Mouse (Mus musculus) kidney, postnatal 4 days (tissue): ENCODE measurements at regions not wholly inside any gene's neighbourhood (a gene's known extent, or its start where the extent isn't known, plus 50 kb on each side); places are given as distances from the start of the nearest gene placed in this dataset.

Experiments
- DNase-seq, 2 experiments: peaks; one replicate each; pipeline ENCODE4 v3.0.0; 2021; ENCODE audit warnings: mixed read lengths in 2 of 2

- DNase-seq: no peak
Measured at GRCm38 (mm10) chr11:64663166-64663565, 226.7 kb upstream of the F930015N05Rik start.

GRCm38 (mm10) chr11:64667010-64667409, 230.6 kb upstream of the F930015N05Rik start:
- DNase-seq: no peak

DNA sequence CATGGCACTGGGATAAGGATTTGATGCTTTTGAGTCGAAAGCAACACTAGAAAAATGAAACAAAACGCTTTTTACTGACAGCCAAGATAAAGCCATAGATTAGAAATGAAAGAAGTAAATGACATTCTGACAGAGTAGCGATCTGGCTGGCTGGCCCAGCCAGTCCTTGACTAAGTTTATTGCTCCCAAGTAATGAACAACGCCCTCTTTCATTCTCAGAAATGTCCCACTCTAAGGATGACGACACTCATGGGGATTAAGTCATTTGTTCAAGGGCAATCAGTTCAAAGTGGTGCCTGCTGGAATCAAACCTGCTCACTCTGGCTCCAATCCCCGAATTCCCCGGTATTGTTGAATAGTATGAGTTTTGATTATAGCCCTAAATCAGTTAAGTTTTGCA, 231.1 kb upstream of the F930015N05Rik start:
- no peak for DNase-seq

DNA sequence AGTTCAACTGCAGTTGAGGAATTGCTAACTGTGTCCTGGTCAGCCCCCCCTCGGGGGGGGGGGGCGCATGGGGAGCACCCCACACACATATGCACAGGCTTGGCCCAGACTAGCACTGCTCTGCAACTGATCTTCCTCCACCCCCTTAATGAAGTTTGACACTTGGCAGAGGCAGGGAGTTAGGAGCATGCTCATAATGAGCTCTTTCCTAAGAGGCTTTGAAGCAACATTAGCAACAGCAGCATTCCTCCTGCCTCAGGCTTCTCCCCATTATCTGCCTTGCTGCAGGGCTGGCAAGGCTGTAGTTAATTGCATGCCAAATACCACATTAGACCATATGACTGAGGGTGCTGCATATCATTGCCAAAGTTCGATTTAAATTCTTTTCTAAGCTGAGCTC, 235.4 kb upstream of the F930015N05Rik start:
- no peak for DNase-seq

DNA sequence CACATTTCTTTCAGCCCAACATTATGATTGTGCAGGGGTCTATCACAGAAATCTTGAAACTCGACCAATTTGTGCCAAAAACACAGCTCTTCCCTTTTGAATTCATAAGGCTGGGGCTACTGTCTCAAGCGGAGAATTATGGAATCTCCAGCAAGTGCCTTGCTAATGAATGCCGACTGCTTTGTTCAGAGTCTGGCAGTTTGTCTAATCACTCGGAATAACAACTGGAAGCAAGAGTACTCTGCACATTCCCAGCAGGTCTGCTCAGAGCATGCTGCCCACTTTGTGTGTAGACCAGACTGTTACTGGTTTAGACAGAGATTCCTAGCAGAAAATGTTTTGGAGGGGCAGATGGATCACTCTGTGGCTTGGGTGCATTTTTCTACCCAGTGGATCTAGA, 237.1 kb upstream of the F930015N05Rik start:
- no peak for DNase-seq

DNA sequence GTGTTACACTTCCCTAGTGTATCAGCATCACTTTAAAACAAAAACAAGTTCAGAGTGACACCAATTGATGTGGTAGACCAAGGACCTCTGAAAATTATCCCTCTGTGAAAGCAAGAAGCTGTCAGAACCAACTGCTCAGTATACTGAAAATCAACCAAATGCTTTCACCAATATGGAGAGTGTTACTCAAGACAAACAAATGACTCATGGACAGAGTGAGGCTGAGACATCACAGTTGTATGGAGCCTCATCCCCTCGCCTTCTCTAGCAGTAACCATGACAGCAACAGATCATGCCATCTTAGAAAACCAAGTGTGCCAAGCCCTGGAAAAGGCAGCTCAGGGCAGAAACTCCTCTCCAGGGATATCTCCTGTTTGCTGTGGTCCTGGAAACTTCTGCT, 267.3 kb upstream of the F930015N05Rik start:
- no peak for DNase-seq

DNA sequence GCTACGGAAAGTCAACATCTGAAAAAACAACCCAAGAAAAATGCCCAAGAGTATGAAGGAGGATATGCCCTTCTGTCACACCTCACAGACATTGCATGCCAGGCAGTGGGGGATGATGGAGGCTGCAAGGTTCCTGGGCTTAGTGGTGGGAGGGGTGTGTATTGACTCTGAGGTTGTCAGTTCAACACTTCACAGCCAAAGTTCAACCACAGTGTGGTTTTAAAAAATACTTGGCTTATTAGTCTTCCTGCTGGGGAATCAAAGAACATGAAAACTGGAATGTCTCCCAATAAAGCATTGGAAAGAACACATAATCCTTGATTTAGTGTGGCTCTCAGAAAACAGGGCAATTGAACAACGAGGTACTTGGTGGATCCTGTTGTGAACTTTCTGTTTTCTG, 267.0 kb upstream of the Elac2 start:
- peak in 1 of 2 experiments; percentile 25 for DNase-seq

DNA sequence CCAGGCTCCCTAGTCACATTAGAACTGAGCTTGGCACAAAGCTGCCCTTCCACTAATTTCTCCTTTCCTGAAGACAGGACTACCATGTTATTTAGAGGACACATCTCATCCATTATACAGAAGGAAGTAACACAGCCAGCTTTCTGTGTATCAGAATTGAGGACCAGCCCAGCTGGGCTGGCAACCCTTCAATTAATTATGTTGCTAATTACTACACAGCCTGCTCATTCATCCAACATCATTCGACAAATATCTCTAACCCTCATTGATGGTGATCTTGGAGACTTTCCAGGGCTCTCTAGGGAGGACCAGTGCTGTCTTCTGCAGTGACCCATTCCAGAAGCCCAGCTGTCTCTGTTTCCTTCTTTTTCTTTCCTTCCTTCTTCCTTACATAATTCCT, 263.7 kb upstream of the Elac2 start:
- no peak for DNase-seq

DNA sequence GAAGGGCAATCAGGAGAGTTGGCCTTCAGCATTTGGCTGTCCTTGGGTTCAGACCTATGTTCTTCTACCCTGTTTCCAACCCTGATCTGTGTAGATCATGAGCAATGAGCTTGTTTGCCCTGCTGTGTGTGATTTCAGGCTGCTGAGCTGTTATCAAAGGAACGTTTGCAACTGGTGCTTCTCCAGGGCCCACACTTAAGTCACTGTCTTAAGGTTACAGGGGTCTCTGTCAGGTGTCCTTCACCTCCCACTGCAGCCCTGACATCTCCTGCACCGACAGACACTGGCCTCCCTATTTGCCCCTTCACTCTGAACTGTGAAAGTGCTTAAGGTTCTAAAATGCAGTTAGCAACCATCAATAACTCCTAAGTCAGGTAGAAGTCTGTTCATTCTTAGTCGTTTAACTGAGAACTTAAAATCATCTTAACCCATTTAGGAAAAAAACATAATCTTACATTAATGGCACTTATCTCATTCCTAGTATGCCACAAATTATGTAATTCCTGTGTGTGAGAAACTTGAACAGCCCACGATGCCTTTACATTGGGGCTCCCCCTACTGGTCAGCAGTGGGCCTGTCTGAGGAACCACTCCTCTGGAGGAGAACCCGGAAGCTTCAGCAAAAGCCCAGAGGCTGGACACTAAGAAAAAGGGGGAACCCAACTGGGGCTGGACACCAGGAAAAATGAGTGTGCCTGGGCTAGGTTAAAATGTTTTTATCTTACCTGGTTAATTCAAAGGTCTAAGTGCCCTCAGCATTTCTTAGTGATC, 260.3 kb upstream of the Elac2 start:
- DNase-seq: peak; percentile 90 to 91

- no peak for DNase-seq
Measured at GRCm38 (mm10) chr11:64726249-64726648, 252.6 kb upstream of the Elac2 start.

- no peak for DNase-seq
Measured at GRCm38 (mm10) chr11:64727841-64728421, 250.9 kb upstream of the Elac2 start.

- no peak for DNase-seq
Measured at GRCm38 (mm10) chr11:64738948-64739347, 239.9 kb upstream of the Elac2 start.

DNA sequence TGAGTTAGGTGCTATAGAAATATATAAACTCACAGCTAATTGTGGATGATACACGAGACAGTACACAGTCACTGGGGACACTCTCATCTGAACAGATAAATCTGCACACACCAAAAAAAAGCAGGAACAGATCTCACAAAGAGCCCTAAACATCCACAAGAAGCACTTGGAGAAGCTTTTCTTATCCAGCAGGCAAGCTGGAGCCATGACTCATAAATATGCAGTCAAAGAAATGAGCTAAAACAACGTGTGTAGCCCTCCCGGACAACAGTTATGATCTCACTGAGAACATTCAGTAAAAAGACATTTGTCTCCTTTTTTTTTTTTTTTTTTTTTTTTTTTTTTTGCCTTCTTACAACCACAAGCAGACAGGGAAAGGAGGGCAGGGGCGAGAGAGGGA, 235.1 kb upstream of the Elac2 start:
- DNase-seq: no peak

DNA sequence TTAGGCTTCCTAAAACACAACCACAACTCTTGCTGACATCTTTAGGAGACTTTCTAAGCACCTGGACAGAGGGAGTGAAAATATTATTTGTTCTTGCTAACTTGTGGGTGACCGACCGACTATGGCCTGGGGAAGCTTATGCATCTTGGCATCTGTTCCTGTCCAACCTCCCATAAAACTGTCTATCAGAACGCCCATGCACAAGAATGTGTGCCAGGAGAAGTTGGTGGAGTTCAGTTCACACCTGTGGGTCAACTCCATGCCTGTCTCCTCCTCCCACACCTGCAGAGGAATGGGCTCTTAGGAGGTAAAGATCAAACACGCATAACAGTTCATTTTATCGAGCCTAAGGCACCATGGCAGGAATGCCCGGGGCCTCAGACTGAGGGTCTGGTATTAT, 232.7 kb upstream of the Elac2 start:
- DNase-seq: no peak

DNA sequence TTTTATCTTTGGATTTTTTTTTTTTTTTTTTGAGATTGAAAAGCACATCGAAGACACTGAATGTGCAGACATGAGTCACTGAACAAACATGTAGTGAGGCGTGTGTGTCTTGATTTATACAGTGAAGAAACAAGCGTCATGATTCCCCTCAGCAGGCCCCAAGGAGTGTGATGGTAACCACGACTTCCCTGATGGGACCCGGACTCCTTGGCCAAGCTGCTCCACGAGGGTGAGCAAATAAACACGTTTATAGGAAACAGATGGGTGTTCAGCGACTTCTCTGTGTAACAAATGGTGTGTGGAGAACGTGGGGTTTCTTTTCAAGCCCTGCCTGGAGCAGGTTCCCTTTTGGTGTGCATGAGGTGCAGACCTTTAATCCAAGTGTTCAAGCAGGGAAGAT, 228.9 kb upstream of the Elac2 start:
- no peak for DNase-seq

GRCm38 (mm10) chr11:64752299-64752698, 226.5 kb upstream of the Elac2 start:
- no peak for DNase-seq

DNA sequence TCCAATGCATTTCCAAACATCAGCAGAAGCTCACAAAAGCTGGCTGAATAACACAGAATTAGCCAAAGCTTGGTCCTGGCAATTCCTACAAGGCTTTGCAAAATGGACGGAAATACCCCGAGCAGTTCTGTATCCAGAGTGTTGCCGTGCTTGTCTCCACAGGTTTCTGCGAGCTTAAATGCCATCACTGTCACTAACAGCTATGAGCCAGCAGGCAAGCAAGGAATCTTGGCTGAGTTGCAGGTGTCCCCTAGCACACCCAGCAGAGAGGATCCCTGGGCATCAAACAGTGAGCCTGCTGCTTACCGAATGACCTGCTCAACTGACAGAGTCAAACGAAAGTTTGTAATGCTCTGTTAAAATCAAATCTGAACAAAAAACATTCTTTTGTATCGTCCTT, 226.0 kb upstream of the Elac2 start:
- DNase-seq: no peak

GRCm38 (mm10) chr11:64754076-64754475, 224.8 kb upstream of the Elac2 start:
- DNase-seq: no peak

DNA sequence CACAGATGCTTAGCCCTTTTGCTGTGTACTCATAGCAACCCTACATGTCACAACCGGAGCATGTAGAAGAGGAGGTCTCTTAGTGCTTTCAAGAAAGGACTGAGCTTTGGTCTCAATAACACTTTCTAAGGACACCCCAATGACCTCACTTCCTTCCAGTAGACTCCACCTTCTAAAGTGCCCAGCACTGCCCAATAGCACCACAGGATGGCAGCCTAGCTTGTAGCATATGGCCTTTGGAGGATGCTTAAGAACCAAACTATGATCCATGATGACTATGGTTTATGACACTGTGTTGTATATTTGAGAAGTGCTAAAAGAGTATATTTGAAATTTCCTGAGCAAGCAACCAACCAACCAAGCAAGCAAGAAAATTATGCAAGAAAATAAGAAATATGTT, 223.3 kb upstream of the Elac2 start:
- DNase-seq: no peak

DNA sequence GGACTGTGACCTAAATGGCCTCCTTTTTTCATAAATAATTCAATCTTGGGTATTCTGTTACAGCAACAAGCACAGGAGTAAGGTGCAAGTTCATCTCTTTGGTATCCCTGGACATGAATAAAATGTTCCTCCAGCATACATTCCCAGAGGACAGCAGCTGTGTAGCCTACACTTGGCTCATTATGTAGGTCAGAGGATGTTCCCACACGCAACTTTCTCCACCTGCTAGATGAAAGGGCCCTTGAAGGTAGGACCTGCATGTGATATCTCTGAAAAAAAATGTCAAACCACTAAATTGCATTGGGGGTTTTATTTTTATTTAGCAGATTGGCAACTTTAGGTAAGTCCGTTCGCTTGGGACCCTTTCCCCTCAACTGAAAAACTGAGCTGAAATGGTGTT, 218.2 kb upstream of the Elac2 start:
- DNase-seq: no peak

DNA sequence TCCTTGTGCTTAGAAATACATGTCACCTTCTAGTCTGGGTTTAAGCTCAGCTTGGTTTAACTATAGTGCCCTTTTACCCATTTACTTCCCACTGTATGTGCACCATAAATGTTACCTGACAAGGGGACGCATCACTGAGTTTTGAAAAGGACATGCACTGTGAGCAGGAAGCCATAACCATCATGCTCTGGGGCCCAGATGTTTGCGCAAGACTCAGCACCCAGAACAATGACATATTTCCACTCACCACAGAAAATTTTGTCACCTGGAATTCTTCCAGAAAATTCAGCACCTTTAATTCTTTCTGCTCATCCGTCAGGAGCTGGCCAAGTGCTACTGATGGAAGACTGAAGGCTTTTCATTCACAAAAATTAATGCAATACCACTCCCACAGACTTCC, 216.1 kb upstream of the Elac2 start:
- no peak for DNase-seq

GRCm38 (mm10) chr11:64764056-64764455, 214.8 kb upstream of the Elac2 start:
- no peak for DNase-seq

- DNase-seq: no peak
Measured at GRCm38 (mm10) chr11:64776691-64777090, 202.1 kb upstream of the Elac2 start.

DNA sequence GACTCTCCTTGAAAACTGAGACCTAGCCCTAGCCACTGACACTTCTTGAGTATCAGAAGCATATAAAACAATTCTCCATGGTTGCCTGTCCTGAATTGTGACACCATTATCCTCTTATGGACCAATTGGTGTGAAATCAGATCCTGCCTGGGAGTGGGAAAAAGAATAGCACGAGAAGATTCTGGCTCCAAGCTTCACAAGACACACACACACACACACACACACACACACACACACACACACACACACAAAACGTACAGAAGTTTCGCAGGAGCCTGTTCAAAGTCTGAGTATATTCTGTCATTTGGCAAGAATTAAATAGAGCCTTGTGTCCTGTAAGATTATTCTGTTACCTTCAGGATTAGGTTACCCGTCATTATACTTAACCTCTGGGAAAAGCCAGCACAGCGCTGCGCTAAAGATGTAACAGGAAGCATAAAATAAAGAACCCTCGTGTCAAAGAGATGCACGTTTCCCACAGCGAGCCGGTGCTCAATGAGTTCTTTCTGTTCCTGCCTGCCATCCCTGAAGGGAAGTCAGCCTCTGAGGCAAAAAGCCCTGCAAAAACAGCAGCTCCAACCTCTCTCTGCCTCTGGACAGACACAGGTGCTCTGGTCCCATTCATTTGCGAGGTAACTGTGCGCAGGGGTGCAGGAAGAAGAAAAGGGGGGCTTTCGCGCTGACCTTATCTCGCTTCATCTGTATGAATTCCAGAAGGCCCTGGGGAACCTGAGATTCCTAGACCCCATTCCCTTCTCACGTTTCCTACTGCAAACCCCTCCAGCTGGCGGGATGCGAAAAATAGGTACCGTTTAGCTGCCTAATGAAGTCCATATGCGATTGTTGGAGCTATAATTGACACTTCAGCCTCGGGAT, 178.4 kb upstream of the Elac2 start:
- DNase-seq: no peak
